Mouse (Mus musculus) midbrain, embryonic 11.5 days (tissue): ENCODE results near the gene Pole4. TPM values are rescaled to one million over a fixed set of nuclear protein-coding genes. Genes with fewer than 3 reads are reported as not detected.
"Not testable (repeated sequence)": the region's sequence is repeated elsewhere in the genome, so short reads cannot be mapped to it uniquely, and the experiment has no call there.

ENCODE experiments used
- ATAC-seq: fragments of 200-750 bp; cut with Nextera tagmentation; 2 replicates; pipeline ENCODE4 v1.8.0; 2017; ENCODE audit warnings: moderate TSS enrichment, moderate library complexity; ENCODE audit not compliant: low FRiP score
- DNase-seq: peaks from one replicate; pipeline ENCODE4 v3.0.0; 2015; ENCODE audit warnings: low spot score; ENCODE audit errors: missing footprints
- H3K27ac ChIP-seq: fragments of 300-500 bp; sonication (generic); 2 replicates; pipeline ENCODE4 v1.5.1; 2014; ENCODE audit warnings: low read depth, low read length
- H3K27me3 ChIP-seq: fragments of 300-500 bp; sonication (generic); 2 replicates; pipeline ENCODE4 v1.6.1; 2014; ENCODE audit warnings: mild to moderate bottlenecking, low read length, moderate library complexity, mixed read lengths; ENCODE audit not compliant: control insufficient read depth, insufficient read depth
- H3K36me3 ChIP-seq: fragments of 300-500 bp; sonication (generic); 2 replicates; pipeline ENCODE4 v1.6.1; 2014; ENCODE audit warnings: mild to moderate bottlenecking, low read length, moderate library complexity, mixed read lengths; ENCODE audit not compliant: control insufficient read depth, insufficient read depth
- H3K4me1 ChIP-seq: fragments of 300-500 bp; sonication (generic); 2 replicates; pipeline ENCODE4 v1.6.1; 2014; ENCODE audit warnings: low read length; ENCODE audit not compliant: control insufficient read depth, insufficient read depth
- H3K4me2 ChIP-seq: fragments of 300-500 bp; sonication (generic); 2 replicates; pipeline ENCODE4 v1.6.1; 2014; ENCODE audit warnings: mild to moderate bottlenecking, moderate library complexity
- H3K4me3 ChIP-seq: fragments of 300-500 bp; sonication (generic); 2 replicates; pipeline ENCODE4 v1.5.1; 2014; ENCODE audit warnings: low read depth, low read length
- H3K9ac ChIP-seq: fragments of 300-500 bp; sonication (generic); 2 replicates; pipeline ENCODE4 v1.6.1; 2014; ENCODE audit warnings: low read length
- H3K9me3 ChIP-seq: fragments of 300-500 bp; sonication (generic); 2 replicates; pipeline ENCODE4 v1.6.1; 2016; ENCODE audit warnings: low read length; ENCODE audit not compliant: control insufficient read depth
- WGBS: fragments of 180-500 bp; shearing (Covaris S2); extraction: QIAGEN DNeasy Blood & Tissue Kit; methylation state at CpG from one replicate; pipeline ENCODE4 v1.1.7; 2014; 5-methylcytosine and 5-hydroxymethylcytosine counted together
- polyA plus RNA-seq: library from polyadenylated mRNA; unstranded; fragments of >200 nt; fragmentation: Nextera tagmentation; extraction: Ambion mirVana; gene quantifications from 2 replicates; pipeline ENCODE4 v1.2.1, GENCODE M21; 2014

Pole4 gene
- polyA plus RNA-seq, 1 experiment from 2014 or later: 107 TPM

DNA sequence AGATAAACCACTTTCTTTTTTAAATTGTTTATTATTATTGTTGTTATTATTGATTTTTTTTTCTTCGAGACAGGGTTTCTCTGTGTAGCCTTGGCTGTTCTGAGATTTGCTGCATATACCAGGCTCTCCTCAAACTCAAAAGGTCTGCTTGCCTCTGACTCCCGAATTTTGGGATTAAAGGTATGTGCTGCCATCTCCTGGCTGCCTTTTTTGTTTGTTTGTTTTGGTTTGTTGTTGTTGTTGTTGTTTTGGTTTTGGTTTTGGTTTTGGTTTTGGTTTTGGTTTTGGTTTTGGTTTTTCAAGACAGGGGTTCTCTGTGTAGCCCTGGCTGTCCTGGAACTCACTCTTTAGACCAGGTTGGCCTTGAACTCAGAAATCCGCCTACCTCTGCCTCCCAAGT lies 27.5 kb downstream of the Pole4 start:
- H3K4me3 ChIP-seq, ATAC-seq, H3K4me1 ChIP-seq, H3K9me3 ChIP-seq, H3K36me3 ChIP-seq, DNase-seq, H3K27me3 ChIP-seq, H3K27ac ChIP-seq, H3K9ac ChIP-seq, H3K4me2 ChIP-seq: not testable (repeated sequence)
- 79% methylated on average over 3 of the region's 3 CpGs for WGBS

DNA sequence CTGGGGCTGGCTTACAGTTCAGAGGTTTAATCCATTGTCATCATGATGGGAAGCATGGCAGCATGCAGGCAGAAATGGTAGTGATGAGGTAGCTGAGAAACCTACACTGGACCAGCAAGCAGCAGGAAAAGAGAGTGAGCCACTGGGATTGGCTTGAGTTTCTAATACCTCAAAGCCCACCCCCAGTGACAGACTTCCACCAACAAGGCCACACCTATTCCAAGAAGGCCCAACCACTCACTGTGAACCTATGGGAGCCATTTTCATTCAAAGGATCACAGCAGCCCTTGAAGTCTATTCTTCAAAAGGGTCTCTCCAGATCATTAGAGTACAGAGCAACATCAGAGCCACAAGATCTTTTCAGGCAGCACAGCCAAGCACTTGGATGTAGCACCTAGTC lies 38.7 kb downstream of the Pole4 start:
- Histone ChIP-seq H3K27me3 (no peaks in the 10 kb centered on the region), H3K4me2 (no peak overlapping the region), H3K9ac (no peak overlapping the region), H3K27ac (no peak overlapping the region), H3K4me1 (no peaks in the 10 kb centered on the region), H3K36me3 (no peaks in the 10 kb centered on the region), H3K9me3 (no peaks in the 10 kb centered on the region), H3K4me3 (no peak overlapping the region)
- no peak for ATAC-seq
- no peak for DNase-seq

GRCm38 (mm10) chr6:82653169-82653525 lies 52.0 kb downstream of the Pole4 start:
- Histone ChIP-seq H3K9me3 (no peaks in the 10 kb centered on the region), H3K27ac (no peak overlapping the region), H3K27me3 (no peaks in the 10 kb centered on the region), H3K9ac (peak overlapping the region; percentile 85; the same call in 1 of the 2 replicates), H3K36me3 (no peaks in the 10 kb centered on the region), H3K4me3 (peak overlapping the region; percentile 65), H3K4me2 (peak overlapping the region; percentile 43), H3K4me1 (no peaks in the 10 kb centered on the region)
- ATAC-seq (no peak), DNase-seq (no peak)
- 40% methylated on average over 11 of the region's 11 CpGs for WGBS

DNA sequence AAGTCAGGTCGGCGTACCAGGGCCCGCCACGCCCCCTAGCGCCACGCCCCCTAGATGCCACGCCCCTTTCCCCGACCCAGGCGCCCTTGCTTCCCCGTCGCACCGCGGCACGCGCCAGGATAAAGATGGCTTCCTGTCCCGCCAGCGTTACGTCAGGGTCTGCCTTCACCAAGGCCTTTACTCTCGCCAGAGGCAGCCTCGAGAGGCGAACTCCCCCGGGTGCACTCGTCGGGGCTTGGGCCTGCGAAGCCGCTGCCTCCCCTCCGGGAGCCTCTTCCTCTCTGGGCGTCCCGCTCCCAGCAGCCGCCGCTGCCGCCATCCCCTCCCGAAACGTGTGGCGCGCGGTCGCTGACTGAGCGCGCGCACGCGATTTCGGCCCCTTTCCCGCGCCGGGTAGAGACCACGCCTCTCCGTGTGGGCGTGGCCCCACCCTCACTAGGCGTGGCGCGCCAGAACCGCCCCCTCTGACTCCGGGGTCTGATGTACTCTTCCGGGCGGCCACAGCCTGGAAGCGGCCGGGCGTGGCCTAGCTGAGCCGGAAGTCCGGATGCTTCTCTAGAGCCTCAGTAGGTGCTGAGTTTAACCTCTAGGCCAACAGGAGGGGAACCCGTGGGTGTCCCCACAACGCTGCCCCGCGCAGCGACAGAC lies 52.5 kb downstream of the Pole4 start:
- H3K36me3 ChIP-seq: no peaks in the 10 kb centered on the region
- WGBS: under 1% methylated on average over 66 of the region's 67 CpGs
- ATAC-seq (peak; percentile 99), DNase-seq (peak; percentile 99)
- H3K9me3 ChIP-seq: no peaks in the 10 kb centered on the region
- H3K4me1 ChIP-seq: no peaks in the 10 kb centered on the region; the same call in 1 of the 2 replicates
- peak overlapping the region; percentile 65 for H3K4me3 ChIP-seq
- peak overlapping the region; percentile 67; the same call in 1 of the 2 replicates for H3K27ac ChIP-seq
- H3K4me2 ChIP-seq: peak overlapping the region; percentile 43
- H3K27me3 ChIP-seq: no peaks in the 10 kb centered on the region
- peak overlapping the region; percentile 85 for H3K9ac ChIP-seq

DNA sequence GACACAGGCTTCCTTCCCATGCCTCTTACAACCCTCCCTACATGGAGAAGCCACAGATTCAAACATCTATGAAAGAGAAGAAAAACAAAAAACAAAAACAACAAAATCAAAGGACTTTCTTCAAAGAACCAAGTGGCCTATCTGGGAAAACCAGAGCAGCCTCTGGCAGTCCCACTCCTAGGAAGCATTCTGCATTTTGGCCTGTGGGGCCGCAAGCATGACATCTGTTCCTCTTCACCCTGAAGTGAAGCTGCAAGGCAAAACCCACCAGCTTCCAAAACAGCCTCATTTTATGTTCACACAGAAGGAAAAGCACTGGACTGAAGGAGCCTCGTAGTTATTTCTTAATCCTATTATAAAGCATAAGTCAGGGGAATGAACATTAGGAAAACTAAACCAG lies 56.1 kb downstream of the Pole4 start:
- DNase-seq: no peak
- Histone ChIP-seq H3K4me3 (no peak overlapping the region), H3K4me2 (no peak overlapping the region), H3K27ac (no peak overlapping the region), H3K9ac (no peak overlapping the region), H3K9me3 (no peaks in the 10 kb centered on the region), H3K27me3 (no peaks in the 10 kb centered on the region), H3K4me1 (no peaks in the 10 kb centered on the region; the same call in 1 of the 2 replicates), H3K36me3 (no peaks in the 10 kb centered on the region)
- no peak for ATAC-seq
- WGBS: 78% methylated on average over 2 of the region's 2 CpGs

DNA sequence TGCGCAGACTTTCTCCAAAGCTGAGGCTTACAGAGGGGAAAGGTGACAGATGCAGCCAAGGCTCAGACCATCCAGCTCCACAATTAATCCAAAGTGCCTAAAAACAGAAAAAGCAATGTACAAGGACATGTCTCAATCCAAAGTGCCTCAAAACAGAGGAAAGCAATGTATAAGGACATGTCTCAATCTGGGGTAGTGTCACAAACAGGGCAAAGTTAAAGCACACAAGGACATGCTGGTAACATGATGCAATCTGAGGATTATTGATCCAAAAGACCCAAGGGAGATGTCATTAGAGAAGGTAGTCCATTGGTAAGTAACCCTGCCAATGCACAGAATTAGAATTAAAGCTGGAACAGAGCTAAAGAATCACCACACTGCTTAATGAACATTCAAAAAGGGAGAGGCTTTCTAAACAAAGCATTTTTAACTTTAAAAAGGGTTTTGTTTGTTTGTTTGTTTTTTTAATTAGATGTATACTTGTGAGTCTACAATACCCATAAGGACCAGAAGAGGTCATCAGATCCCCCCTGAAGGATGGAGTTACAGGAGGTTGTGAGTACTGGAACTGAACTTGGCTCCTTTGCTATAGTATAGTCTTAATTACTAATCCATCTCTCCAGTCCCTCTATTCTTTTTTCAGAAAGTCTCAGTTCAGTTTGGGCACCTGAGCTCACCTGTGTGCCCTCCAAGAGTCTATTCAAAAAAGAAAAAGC lies 57.1 kb downstream of the Pole4 start:
- no peak overlapping the region for H3K27ac ChIP-seq
- WGBS: 83% methylated on average over 1 of the region's 1 CpGs
- ATAC-seq (no peak), DNase-seq (no peak)
- no peak overlapping the region for H3K4me2 ChIP-seq
- no peaks in the 10 kb centered on the region for H3K27me3 ChIP-seq
- no peaks in the 10 kb centered on the region for H3K36me3 ChIP-seq
- no peak overlapping the region for H3K4me3 ChIP-seq
- no peak overlapping the region for H3K9ac ChIP-seq
- no peaks in the 10 kb centered on the region for H3K9me3 ChIP-seq
- no peaks in the 10 kb centered on the region; the same call in 1 of the 2 replicates for H3K4me1 ChIP-seq

- WGBS: 94% methylated on average over 1 of the region's 1 CpGs
- Histone ChIP-seq H3K4me3 (no peak overlapping the region), H3K36me3 (no peaks in the 10 kb centered on the region), H3K4me1 (no peaks in the 10 kb centered on the region; the same call in 1 of the 2 replicates), H3K9me3 (no peaks in the 10 kb centered on the region), H3K27ac (no peak overlapping the region), H3K27me3 (no peaks in the 10 kb centered on the region), H3K4me2 (no peak overlapping the region), H3K9ac (no peak overlapping the region)
- DNase-seq (no peak), ATAC-seq (no peak)
Measured at GRCm38 (mm10) chr6:82647001-82647400, 58.2 kb downstream of the Pole4 start.

- Histone ChIP-seq H3K27me3 (no peaks in the 10 kb centered on the region), H3K4me1 (no peaks in the 10 kb centered on the region), H3K4me3 (no peak overlapping the region), H3K9ac (no peak overlapping the region), H3K4me2 (no peak overlapping the region), H3K36me3 (no peaks in the 10 kb centered on the region), H3K9me3 (no peaks in the 10 kb centered on the region), H3K27ac (no peak overlapping the region)
- DNase-seq (no peak), ATAC-seq (no peak)
- WGBS: 82% methylated on average over 4 of the region's 4 CpGs
Measured at GRCm38 (mm10) chr6:82640046-82640445, 65.1 kb downstream of the Pole4 start.

GRCm38 (mm10) chr6:82625331-82625730 lies 79.8 kb downstream of the Pole4 start:
- DNase-seq, H3K4me2 ChIP-seq, H3K27ac ChIP-seq, H3K27me3 ChIP-seq, H3K9me3 ChIP-seq, H3K9ac ChIP-seq, ATAC-seq, H3K4me1 ChIP-seq, H3K36me3 ChIP-seq, H3K4me3 ChIP-seq: not testable (repeated sequence)
- WGBS: 92% methylated on average over 7 of the region's 8 CpGs
